Mouse (Mus musculus): ENCODE data around the gene Chpt1. TPM values are rescaled to one million over a fixed set of nuclear protein-coding genes. Genes with fewer than 3 reads are reported as not detected.
A peak's percentile ranks its signal among the peaks of the same experiment; 100 is the strongest.

Gene Chpt1
- total and polyA plus RNA-seq, 2 experiments from 2014 or later: 39.3 to 40.4 TPM

GRCm38 (mm10) chr10:88426158-88426816, 77.6 kb downstream of the Chpt1 start:
- peak; percentile 91 for DNase-seq (ENCODE audit: low spot score)
- 100% methylated on average over 2 of the region's 2 CpGs for WGBS
- ATAC-seq: peak; percentile 89
- TF ChIP-seq CTCF (IDR thresholded peaks at IDR 0.05; ENCODE audit: low read depth): peak; percentile 84
- no peak overlapping the region for H3K9ac ChIP-seq (replicated peaks; ENCODE audit: low read length)
- no peaks in the 10 kb centered on the region for H3K9me3 ChIP-seq (ENCODE audit: low read length)
- H3K36me3 ChIP-seq (ENCODE audit: insufficient read depth, low read length): peaks cover 25% of the 10 kb centered on the region; the same call in 1 of the 2 replicates
- no peak overlapping the region for H3K4me2 ChIP-seq (ENCODE audit: low read depth, low read length)
- no peaks in the 10 kb centered on the region for H3K4me1 ChIP-seq (ENCODE audit: insufficient read depth, low read length)
- H3K27me3 ChIP-seq (ENCODE audit: insufficient read depth, low read length): no peaks in the 10 kb centered on the region
- no peak overlapping the region for H3K4me3 ChIP-seq (ENCODE audit: low read length)
- no peak overlapping the region for H3K27ac ChIP-seq

GRCm38 (mm10) chr10:88420655-88421435, 83.0 kb downstream of the Chpt1 start:
- no peak overlapping the region for H3K27ac ChIP-seq
- H3K9ac ChIP-seq (replicated peaks; ENCODE audit: low read length): no peak overlapping the region
- H3K4me1 ChIP-seq (ENCODE audit: insufficient read depth, low read length): no peaks in the 10 kb centered on the region
- no peak overlapping the region for H3K4me3 ChIP-seq (ENCODE audit: low read length)
- H3K27me3 ChIP-seq (ENCODE audit: insufficient read depth, low read length): no peaks in the 10 kb centered on the region
- H3K9me3 ChIP-seq (ENCODE audit: low read length): no peaks in the 10 kb centered on the region
- H3K36me3 ChIP-seq (ENCODE audit: insufficient read depth, low read length): peaks cover 16% of the 10 kb centered on the region; the same call in 1 of the 2 replicates
- WGBS: 96% methylated on average over 19 of the region's 19 CpGs
- H3K4me2 ChIP-seq (ENCODE audit: low read depth, low read length): no peak overlapping the region
- no peak for DNase-seq (ENCODE audit: low spot score)
- TF ChIP-seq CTCF (IDR thresholded peaks at IDR 0.05; ENCODE audit: low read depth): no peak
- no peak for ATAC-seq

GRCm38 (mm10) chr10:88420141-88420541, 83.7 kb downstream of the Chpt1 start:
- WGBS: 68% methylated on average over 11 of the region's 11 CpGs

GRCm38 (mm10) chr10:88417686-88418085, 86.2 kb downstream of the Chpt1 start:
- no peak for TF ChIP-seq CTCF (IDR thresholded peaks at IDR 0.05; ENCODE audit: low read depth)
- H3K27ac ChIP-seq: no peak overlapping the region
- H3K4me2 ChIP-seq (ENCODE audit: low read depth, low read length): no peak overlapping the region
- H3K9ac ChIP-seq (replicated peaks; ENCODE audit: low read length): no peak overlapping the region
- peaks cover 16% of the 10 kb centered on the region; the same call in 1 of the 2 replicates for H3K36me3 ChIP-seq (ENCODE audit: insufficient read depth, low read length)
- H3K9me3 ChIP-seq (ENCODE audit: low read length): no peaks in the 10 kb centered on the region
- no peaks in the 10 kb centered on the region for H3K4me1 ChIP-seq (ENCODE audit: insufficient read depth, low read length)
- H3K27me3 ChIP-seq (ENCODE audit: insufficient read depth, low read length): no peaks in the 10 kb centered on the region
- DNase-seq (ENCODE audit: low spot score): no peak
- 77% methylated on average over 5 of the region's 5 CpGs for WGBS
- no peak overlapping the region for H3K4me3 ChIP-seq (ENCODE audit: low read length)
- ATAC-seq: no peak

More at GRCm38 (mm10) chr10:88420141-88420541, 83.7 kb downstream of the Chpt1 start:
- no peak overlapping the region for H3K4me3 ChIP-seq (ENCODE audit: low read length)
- H3K4me2 ChIP-seq (ENCODE audit: low read depth, low read length): no peak overlapping the region
- H3K4me1 ChIP-seq (ENCODE audit: insufficient read depth, low read length): no peaks in the 10 kb centered on the region
- no peaks in the 10 kb centered on the region for H3K27me3 ChIP-seq (ENCODE audit: insufficient read depth, low read length)
- DNase-seq (ENCODE audit: low spot score) (no peak), ATAC-seq (no peak)
- peaks cover 16% of the 10 kb centered on the region; the same call in 1 of the 2 replicates for H3K36me3 ChIP-seq (ENCODE audit: insufficient read depth, low read length)
- no peak for TF ChIP-seq CTCF (IDR thresholded peaks at IDR 0.05; ENCODE audit: low read depth)
- no peak overlapping the region for H3K9ac ChIP-seq (replicated peaks; ENCODE audit: low read length)
- H3K9me3 ChIP-seq (ENCODE audit: low read length): no peaks in the 10 kb centered on the region
- H3K27ac ChIP-seq: no peak overlapping the region

- DNase-seq (ENCODE audit: low spot score) (peak; percentile 32), ATAC-seq (no peak)
- WGBS: 53% methylated on average over 17 of the region's 17 CpGs
- Histone ChIP-seq H3K9ac (replicated peaks; ENCODE audit: low read length) (no peak overlapping the region), H3K9me3 (ENCODE audit: low read length) (no peaks in the 10 kb centered on the region), H3K4me3 (ENCODE audit: low read length) (no peak overlapping the region), H3K4me2 (ENCODE audit: low read depth, low read length) (no peak overlapping the region), H3K36me3 (ENCODE audit: insufficient read depth, low read length) (no peaks in the 10 kb centered on the region), H3K27me3 (ENCODE audit: insufficient read depth, low read length) (no peaks in the 10 kb centered on the region), H3K4me1 (ENCODE audit: insufficient read depth, low read length) (no peaks in the 10 kb centered on the region), H3K27ac (no peak overlapping the region)
- no peak for TF ChIP-seq CTCF (IDR thresholded peaks at IDR 0.05; ENCODE audit: low read depth)
Observed at GRCm38 (mm10) chr10:88412290-88412995, 91.4 kb downstream of the Chpt1 start.

GRCm38 (mm10) chr10:88409751-88410150, 94.1 kb downstream of the Chpt1 start:
- H3K27me3 ChIP-seq (ENCODE audit: insufficient read depth, low read length): no peaks in the 10 kb centered on the region
- no peaks in the 10 kb centered on the region for H3K9me3 ChIP-seq (ENCODE audit: low read length)
- H3K4me3 ChIP-seq (ENCODE audit: low read length): no peak overlapping the region
- H3K27ac ChIP-seq: no peak overlapping the region
- no peak for ATAC-seq
- TF ChIP-seq CTCF (IDR thresholded peaks at IDR 0.05; ENCODE audit: low read depth): no peak
- WGBS: 62% methylated on average over 2 of the region's 2 CpGs
- no peak for DNase-seq (ENCODE audit: low spot score)
- no peak overlapping the region for H3K4me2 ChIP-seq (ENCODE audit: low read depth, low read length)
- no peaks in the 10 kb centered on the region for H3K4me1 ChIP-seq (ENCODE audit: insufficient read depth, low read length)
- no peaks in the 10 kb centered on the region for H3K36me3 ChIP-seq (ENCODE audit: insufficient read depth, low read length)
- no peak overlapping the region for H3K9ac ChIP-seq (replicated peaks; ENCODE audit: low read length)

All from hindbrain, postnatal 0 days (tissue).